Mouse (Mus musculus): Measurements from ENCODE around the gene A430089I19Rik.
"Not testable (repeated sequence)": the region's sequence is repeated elsewhere in the genome, so short reads cannot be mapped to it uniquely, and the experiment has no call there.

The A430089I19Rik gene

DNA sequence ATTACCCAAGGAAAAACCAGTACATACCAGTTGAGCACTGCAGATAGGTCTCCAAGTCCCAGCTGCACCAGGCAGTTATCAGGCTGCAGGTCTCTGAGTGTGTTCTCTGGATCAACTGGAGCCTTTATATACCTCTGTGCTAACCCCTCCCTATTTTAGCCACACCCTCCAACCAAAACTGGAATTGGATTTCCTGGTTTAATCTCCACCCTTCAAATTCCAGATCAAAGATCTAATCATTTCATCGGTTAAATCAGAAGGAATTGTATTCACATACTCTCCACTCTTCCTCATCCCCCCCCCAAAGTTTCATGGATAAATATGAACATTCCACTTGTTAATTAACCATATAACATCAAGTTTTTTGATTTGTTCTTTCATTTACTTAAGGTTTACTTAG lies at the start of gene A430089I19Rik:
Gene A430089I19Rik, minus strand, starts transcription at position 101 of the 400 bp plus-strand sequence.
- not testable (repeated sequence) for DNase-seq

- not testable (repeated sequence) for DNase-seq
These were observed 32.9 kb upstream of the A430089I19Rik start, which contains the start of gene AA792892 for GRCm38 (mm10) chr5:94339449-94339848. AA792892 (plus strand) TSS chr5:94339749.

DNA sequence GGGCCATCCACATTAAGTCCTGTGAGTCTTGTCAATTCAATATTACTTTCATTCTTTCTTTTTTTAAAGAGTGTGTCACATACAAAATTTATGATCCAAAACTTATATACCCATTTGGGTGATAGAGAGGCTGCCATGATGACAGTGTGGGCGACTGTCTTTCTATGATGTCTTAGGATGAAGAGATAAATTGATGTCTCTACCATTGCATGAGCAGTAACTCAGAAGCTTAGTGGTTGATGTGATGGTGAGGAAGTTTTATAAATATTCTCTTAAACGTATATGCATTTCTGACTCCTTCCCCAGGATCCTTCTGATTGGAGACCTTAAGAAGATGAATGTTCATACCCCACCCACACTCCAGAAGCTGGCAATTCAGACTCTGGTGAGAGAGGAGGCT lies 7.5 kb upstream of the A430089I19Rik start, which contains the start of gene Gm6502:
Gene Gm6502, plus strand, starts transcription at position 301 of the 400 bp plus-strand sequence.
- not testable (repeated sequence) for DNase-seq

All from right cerebral cortex, postnatal 4 days (tissue).